Mouse (Mus musculus) heart, embryonic 10.5 days (tissue): Measurements from ENCODE around the gene Cir1. TPM values are rescaled to one million over a fixed set of nuclear protein-coding genes. Genes with fewer than 3 reads are reported as not detected.

Source experiments
- DNase-seq: peaks from one replicate; pipeline ENCODE4 v3.0.0-alpha.2; 2017; ENCODE audit warnings: low spot score
- H3K27ac ChIP-seq: fragments of 300-500 bp; sonication (generic); 2 replicates; pipeline ENCODE4 v1.5.1; 2016; ENCODE audit warnings: mild to moderate bottlenecking
- H3K27me3 ChIP-seq: fragments of 300-500 bp; sonication (generic); 2 replicates; pipeline ENCODE4 v1.6.1; 2016; ENCODE audit warnings: mild to moderate bottlenecking; ENCODE audit not compliant: poor library complexity, insufficient read depth, severe bottlenecking
- H3K36me3 ChIP-seq: fragments of 300-500 bp; sonication (generic); 2 replicates; pipeline ENCODE4 v1.6.1; 2016; ENCODE audit warnings: mild to moderate bottlenecking, moderate library complexity
- H3K4me1 ChIP-seq: fragments of 300-500 bp; sonication (generic); 2 replicates; pipeline ENCODE4 v1.6.1; 2016; ENCODE audit warnings: mild to moderate bottlenecking
- H3K4me3 ChIP-seq: fragments of 300-500 bp; sonication (generic); 2 replicates; pipeline ENCODE4 v1.5.1; 2016; ENCODE audit warnings: mild to moderate bottlenecking, moderate library complexity
- H3K9me3 ChIP-seq: fragments of 300-500 bp; sonication (generic); 2 replicates; pipeline ENCODE4 v1.6.1; 2016; ENCODE audit warnings: mild to moderate bottlenecking, moderate library complexity
- WGBS: fragments of 180-500 bp; shearing (Covaris S2); methylation state at CpG from one replicate; pipeline ENCODE4 v1.1.7; 2016; 5-methylcytosine and 5-hydroxymethylcytosine counted together
- polyA plus RNA-seq: library from polyadenylated mRNA; unstranded; fragments of >200 nt; fragmentation: Nextera tagmentation; extraction: Ambion mirVana; gene quantifications from 2 replicates; pipeline ENCODE4 v1.2.1, GENCODE M21; 2016

Gene Cir1
- 9.7 and 12.0 TPM in 2 replicates for polyA plus RNA-seq

DNA sequence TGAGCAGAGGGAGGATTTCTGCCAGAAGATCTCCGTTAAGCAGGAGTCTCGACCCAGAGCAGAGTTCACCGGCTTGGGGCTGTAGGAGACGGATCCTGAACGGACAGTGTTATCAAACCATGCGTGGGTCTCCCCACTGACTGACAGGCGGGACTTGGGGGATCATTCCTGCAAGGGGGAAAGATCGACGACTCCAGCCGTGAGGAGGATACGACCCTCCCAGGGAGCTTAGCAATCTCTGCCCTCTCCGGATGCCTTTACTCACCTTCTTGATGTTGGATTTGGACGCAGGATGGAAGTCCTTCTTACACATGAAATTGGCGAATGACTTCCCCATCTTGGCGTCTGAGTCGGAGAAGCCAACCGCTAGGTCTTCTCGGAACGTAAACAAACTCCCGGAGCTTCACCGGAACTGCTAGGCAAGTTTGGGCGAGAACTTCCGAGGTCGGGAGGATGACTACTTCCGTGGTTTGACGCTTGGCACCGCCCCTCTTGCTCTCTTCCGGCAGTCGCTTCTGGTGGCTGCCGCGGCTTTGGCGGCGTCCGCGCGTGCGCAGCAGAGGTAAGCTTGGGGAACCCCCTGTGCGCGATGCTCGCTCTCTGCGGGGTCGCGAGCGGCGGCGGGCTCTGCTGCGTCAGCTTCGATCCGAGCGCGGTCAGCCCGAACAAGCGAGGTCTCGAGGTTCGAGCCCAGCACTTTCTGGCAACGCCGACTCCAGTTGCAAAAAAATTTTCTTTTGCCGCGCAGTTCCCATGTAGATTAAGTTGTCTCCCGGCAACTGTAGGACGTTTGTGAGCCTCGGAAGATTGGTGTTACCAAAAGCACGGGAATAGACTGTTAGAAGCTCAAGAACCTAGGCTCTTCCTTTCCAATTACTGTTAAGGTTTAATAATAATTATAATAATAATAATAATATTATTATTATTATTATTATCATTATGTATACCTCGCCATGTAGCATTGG is at the start of gene Cir1, which contains the start of gene Scrn3:
Gene Cir1, minus strand, starts transcription at position 550 of the 965 bp plus-strand sequence.
Gene Scrn3, plus strand, starts transcription at position 450 of the 965 bp plus-strand sequence.
- H3K27ac ChIP-seq: peak within 1 kb of the TSS; percentile 94
- H3K4me3 ChIP-seq: peak within 1 kb of the TSS; percentile 90
- under 1% methylated on average over 64 of the region's 64 CpGs for WGBS
- no peaks in the 10 kb centered on the region for H3K9me3 ChIP-seq
- no peaks in the 10 kb centered on the region for H3K27me3 ChIP-seq
- DNase-seq: peak; percentile 99
- peaks cover 15% of the 10 kb centered on the region for H3K4me1 ChIP-seq
- peaks cover 26% of the 10 kb centered on the region for H3K36me3 ChIP-seq

DNA sequence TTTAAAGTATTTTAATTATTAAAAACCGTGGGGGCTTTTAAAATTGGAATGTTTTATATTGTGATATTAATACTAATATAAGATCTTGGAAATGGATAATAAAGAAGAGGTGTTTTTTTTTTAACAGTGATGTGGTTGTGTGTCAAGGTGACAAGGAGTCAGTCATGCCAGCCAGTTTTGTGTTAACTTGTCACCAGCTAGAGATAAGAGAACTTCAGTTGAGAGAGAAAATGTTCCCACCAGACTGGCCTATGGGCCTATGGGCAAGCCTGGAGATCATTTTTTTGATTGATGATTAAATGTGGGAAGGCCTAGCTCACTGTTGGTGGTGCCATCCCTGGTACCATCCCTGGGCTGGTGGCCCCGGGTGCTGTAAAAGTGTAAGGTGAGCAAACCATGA is 48.0 kb upstream of the Cir1 start:
- H3K4me3 ChIP-seq: no peak overlapping the region
- WGBS: 80% methylated on average over 2 of the region's 2 CpGs
- H3K27ac ChIP-seq: 0 out of 2 replicates have a peak overlapping the region, but pooled peaks have one; percentile 6

DNA sequence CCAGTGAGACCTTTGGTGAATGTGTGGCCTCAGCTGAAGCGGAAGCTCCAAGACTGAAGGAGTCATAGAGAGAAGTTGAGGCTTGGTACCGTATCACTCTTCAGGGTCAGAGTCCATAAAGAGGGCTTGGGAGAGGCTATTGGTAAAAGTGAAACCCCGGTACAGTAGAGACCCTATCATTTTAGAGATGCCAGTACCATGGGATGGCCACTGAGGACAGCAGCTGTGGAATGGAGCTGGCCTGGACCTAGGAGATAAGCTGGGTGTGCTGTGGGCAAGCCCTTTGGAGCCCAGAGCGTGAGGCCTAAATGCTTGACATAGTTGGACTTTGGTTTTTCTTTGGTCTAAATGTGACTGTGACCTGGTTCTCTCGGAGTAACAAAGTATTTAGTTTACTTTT is 47.4 kb upstream of the Cir1 start:
- 76% methylated on average over 5 of the region's 5 CpGs for WGBS
- Histone ChIP-seq H3K4me1 (no peaks in the 10 kb centered on the region), H3K36me3 (0 out of 2 replicates have a peak, but pooled peaks cover 6% of the 10 kb centered on the region), H3K27me3 (no peaks in the 10 kb centered on the region), H3K9me3 (no peaks in the 10 kb centered on the region), H3K4me3 (no peak overlapping the region), H3K27ac (peak overlapping the region; percentile 29; the same call in 1 of the 2 replicates)
- DNase-seq: peak; percentile 90

More for the DNA sequence above, 48.0 kb upstream of the Cir1 start:
- H3K36me3 ChIP-seq: 0 out of 2 replicates have a peak, but pooled peaks cover 6% of the 10 kb centered on the region
- H3K9me3 ChIP-seq: no peaks in the 10 kb centered on the region
- DNase-seq: no peak
- H3K4me1 ChIP-seq: no peaks in the 10 kb centered on the region
- no peaks in the 10 kb centered on the region for H3K27me3 ChIP-seq

DNA sequence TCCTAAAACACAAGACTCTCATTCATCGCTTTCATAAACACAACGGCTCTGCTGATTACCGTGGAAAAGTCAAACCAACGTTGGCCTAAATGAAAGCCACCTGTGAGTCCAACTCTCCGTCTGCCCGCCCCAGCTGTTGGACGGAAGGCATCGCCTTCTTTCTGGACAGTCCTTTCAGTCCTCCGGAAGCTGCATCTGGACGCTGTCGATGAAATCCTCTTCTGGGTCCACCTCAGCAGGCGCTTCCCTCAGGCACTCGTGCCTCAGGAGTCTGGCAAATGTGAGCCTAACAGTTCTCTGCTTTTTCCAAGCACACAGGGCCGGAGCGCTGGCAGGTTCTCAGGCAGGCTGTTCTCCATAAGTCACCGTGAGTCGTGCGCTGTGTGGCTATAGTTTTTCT is 44.5 kb upstream of the Cir1 start:
- DNase-seq: no peak
- whole genome bisulfite sequencing: 70% methylated on average over 18 of the region's 18 CpGs
- Histone ChIP-seq H3K4me1 (peaks cover 3% of the 10 kb centered on the region), H3K27ac (no peak overlapping the region), H3K36me3 (0 out of 2 replicates have a peak, but pooled peaks cover 3% of the 10 kb centered on the region), H3K4me3 (no peak overlapping the region), H3K9me3 (no peaks in the 10 kb centered on the region), H3K27me3 (no peaks in the 10 kb centered on the region)

DNA sequence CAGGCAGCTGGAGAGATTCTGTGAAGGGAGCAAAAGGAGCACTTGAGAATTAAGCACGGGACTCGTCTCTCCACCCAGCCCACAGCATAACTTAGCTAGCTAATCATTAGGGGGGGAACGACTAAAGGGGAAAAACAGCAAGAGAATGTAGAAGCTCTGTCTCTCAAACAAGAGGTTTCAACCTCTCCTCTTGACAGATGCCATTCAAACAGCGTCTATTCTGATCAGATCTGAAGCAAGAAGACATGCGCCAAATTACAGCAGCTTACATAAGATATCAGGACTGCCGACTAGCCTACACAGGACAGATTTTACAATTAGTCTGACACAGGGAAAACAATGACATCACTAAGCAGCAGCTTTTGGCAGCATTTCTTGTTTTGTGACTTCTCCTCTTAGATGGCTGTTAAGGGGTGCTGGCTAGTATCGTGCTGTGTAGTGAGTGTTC is 39.5 kb upstream of the Cir1 start:
- no peak for DNase-seq
- Histone ChIP-seq H3K27me3 (no peaks in the 10 kb centered on the region), H3K36me3 (no peaks in the 10 kb centered on the region), H3K4me3 (no peak overlapping the region), H3K9me3 (no peaks in the 10 kb centered on the region), H3K4me1 (peaks cover 12% of the 10 kb centered on the region), H3K27ac (no peak overlapping the region)
- 40% methylated on average over 7 of the region's 7 CpGs for WGBS

DNA sequence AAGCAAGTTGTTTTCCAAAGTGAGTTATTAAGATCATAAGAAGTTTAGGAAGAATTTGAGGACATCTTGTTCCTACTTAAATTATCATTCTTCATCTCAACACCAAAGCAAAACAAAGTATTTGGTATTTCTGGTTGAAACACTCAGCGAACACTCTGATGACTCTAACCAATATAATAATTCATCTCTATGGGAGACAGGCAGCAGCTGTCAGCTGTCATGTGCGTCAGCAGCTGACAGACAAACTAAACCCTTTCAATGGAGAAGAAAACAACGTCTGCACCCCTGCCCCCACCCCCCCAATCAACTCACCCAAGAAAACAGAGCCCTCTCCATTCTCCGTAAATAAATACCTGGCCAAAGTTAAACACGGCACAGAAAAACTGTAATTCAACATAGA is 39.0 kb upstream of the Cir1 start:
- Histone ChIP-seq H3K9me3 (no peaks in the 10 kb centered on the region), H3K27ac (no peak overlapping the region), H3K4me3 (no peak overlapping the region), H3K27me3 (no peaks in the 10 kb centered on the region), H3K4me1 (peaks cover 16% of the 10 kb centered on the region), H3K36me3 (no peaks in the 10 kb centered on the region)
- WGBS: 61% methylated on average over 5 of the region's 5 CpGs
- no peak for DNase-seq

DNA sequence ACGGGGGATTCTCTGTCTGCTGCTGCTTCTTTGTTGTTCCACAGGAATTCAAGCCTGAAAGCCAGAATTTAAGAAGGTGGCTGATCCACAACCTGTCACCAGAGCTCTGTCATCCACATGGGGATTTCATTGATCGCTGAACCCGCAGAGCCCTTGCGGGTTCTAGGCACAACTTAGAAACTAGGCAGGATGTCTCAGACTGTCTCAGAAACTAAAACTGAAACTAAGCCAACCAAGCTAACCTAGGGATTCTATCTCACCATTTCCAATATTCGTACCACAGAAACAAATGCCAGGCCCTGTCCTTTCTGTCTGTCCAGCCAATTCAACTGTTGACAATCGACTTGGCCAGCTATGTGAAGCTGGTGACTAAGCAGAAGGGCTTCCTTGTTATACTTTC is 35.7 kb upstream of the Cir1 start:
- Histone ChIP-seq H3K36me3 (no peaks in the 10 kb centered on the region), H3K27me3 (no peaks in the 10 kb centered on the region), H3K27ac (no peak overlapping the region), H3K9me3 (no peaks in the 10 kb centered on the region), H3K4me1 (peaks cover 19% of the 10 kb centered on the region), H3K4me3 (no peak overlapping the region)
- 86% methylated on average over 6 of the region's 6 CpGs for WGBS
- DNase-seq: no peak

DNA sequence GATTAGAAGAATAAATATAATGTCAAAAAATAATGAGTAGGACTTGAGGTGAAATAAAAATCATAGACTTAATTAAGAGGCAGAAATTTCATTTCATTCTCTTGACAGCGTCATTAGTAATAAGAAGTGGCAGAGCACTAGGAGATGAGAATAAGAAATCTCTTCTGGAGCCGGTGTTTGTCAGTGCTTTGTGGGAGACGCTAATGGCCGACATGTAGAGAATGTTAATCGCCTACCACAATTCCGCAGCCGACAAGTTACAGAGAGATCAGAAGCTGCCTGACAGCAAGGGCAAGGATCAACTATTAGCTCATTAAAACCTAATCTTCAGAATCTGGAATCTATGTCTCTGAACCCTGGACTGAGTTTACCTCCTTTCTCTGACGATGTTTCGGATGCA is 35.3 kb upstream of the Cir1 start:
- H3K4me3 ChIP-seq: no peak overlapping the region
- 72% methylated on average over 9 of the region's 9 CpGs for WGBS
- H3K9me3 ChIP-seq: no peaks in the 10 kb centered on the region
- DNase-seq: no peak
- no peaks in the 10 kb centered on the region for H3K27me3 ChIP-seq
- H3K4me1 ChIP-seq: peaks cover 19% of the 10 kb centered on the region
- H3K27ac ChIP-seq: no peak overlapping the region
- no peaks in the 10 kb centered on the region for H3K36me3 ChIP-seq

DNA sequence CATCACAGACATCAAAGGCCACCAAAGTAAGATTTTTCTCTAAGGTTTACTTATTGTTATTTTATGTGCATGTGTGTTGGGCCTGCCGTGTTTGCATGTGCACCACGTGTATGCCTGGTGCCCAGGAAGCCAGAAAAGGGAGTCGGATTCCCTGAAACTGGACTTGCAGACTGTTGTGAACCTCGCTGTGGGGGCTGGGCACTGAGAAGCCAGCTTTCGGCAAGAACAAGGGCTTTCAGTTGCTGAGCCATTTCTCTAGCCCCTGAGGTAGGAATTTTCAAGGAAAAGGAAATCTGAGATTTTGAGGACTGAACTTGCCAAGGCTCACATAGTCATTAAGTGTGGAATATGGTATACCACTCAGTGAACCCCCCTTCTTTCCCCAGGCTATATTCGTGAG is 34.6 kb upstream of the Cir1 start:
- 66% methylated on average over 6 of the region's 6 CpGs for WGBS
- peaks cover 17% of the 10 kb centered on the region for H3K4me1 ChIP-seq
- no peaks in the 10 kb centered on the region for H3K27me3 ChIP-seq
- H3K4me3 ChIP-seq: no peak overlapping the region
- no peak for DNase-seq
- H3K27ac ChIP-seq: no peak overlapping the region
- no peaks in the 10 kb centered on the region for H3K9me3 ChIP-seq
- no peaks in the 10 kb centered on the region for H3K36me3 ChIP-seq

DNA sequence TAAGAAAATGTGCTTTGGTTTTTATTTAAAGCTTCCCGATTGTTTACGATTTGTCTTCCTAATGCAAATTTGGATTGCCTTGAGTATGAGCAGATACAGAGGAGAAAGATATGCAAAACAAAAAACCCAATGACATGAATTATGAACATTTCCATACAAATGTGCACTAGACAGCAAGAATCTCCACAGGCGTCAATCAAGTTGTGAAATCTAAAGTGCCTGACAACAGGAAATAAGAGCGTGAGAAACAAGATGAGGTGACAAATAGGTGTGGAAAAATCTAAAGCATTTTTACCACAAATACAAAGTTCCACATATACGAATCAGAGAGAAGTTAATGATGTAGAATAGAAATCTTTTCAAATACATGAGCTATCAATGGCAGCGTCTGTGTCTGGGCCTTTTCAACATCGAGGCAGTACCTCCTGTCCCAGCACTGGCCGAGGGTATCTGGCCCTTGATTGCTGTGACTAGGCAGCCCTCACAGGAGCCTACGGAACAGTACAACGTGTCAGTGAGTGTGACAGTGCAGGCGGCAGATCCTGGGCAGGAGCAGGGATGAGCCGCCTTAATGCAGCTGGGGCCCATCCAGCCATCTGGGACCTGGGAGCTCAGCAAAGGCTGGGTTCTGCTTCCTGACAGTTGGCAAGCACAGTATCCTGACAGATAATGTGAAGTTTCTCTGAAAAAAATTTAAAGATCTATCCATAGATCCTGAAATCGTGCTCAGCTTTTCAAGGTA is 34.0 kb upstream of the Cir1 start:
- no peak for DNase-seq
- 0 out of 2 replicates have a peak overlapping the region, but pooled peaks have one; percentile 11 for H3K27ac ChIP-seq
- peaks cover 11% of the 10 kb centered on the region for H3K4me1 ChIP-seq

DNA sequence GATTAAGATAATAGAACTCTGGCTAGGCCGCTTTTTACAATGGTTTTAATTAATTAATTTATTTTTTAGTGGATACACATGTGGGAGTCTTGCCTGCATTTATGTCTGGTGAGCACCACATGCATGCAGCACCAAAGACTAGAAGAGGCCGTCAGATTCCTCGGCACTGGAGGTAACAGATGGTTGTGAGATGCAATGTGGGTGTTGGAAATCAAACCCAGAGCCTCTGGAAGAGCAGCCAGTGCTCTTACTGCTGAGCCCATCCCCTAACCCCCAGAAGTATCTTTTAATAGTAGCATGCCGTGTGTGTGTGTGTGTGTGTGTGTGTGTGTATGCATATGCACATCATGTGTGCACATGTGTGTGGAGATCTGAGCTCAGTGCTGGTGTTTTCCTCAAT is 32.7 kb upstream of the Cir1 start:
- no peak overlapping the region for H3K27ac ChIP-seq
- no peak overlapping the region for H3K4me3 ChIP-seq
- no peaks in the 10 kb centered on the region for H3K9me3 ChIP-seq
- 82% methylated on average over 4 of the region's 4 CpGs for WGBS
- no peaks in the 10 kb centered on the region for H3K36me3 ChIP-seq
- peaks cover 11% of the 10 kb centered on the region for H3K4me1 ChIP-seq
- H3K27me3 ChIP-seq: no peaks in the 10 kb centered on the region
- no peak for DNase-seq

More for the DNA sequence above, 34.0 kb upstream of the Cir1 start:
- Histone ChIP-seq H3K9me3 (no peaks in the 10 kb centered on the region), H3K4me3 (no peak overlapping the region), H3K27me3 (no peaks in the 10 kb centered on the region), H3K36me3 (no peaks in the 10 kb centered on the region)
- 50% methylated on average over 13 of the region's 13 CpGs for WGBS

DNA sequence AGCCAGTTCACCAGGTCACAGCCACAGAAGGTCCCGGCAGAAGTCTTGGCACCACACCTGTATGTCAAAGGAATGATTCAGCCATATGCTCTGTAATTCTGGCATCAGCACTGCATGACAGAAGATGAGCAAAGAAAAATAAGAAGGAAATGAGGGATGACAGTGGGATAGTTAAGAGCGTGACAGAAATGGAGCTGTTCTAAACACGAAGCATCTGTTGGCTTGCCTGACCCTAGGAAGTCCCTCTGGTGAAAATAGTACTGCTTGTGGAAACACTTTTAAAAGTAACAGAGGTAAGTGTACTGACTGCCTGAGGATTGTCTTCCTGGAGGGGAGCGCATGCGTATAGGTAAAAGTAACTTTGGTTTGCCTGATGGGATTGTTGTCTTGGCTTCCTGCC is 31.2 kb upstream of the Cir1 start:
- peaks cover 11% of the 10 kb centered on the region for H3K4me1 ChIP-seq
- no peak for DNase-seq
- H3K4me3 ChIP-seq: no peak overlapping the region
- WGBS: 89% methylated on average over 5 of the region's 5 CpGs
- H3K9me3 ChIP-seq: no peaks in the 10 kb centered on the region
- no peaks in the 10 kb centered on the region for H3K36me3 ChIP-seq
- no peaks in the 10 kb centered on the region for H3K27me3 ChIP-seq
- no peak overlapping the region for H3K27ac ChIP-seq

DNA sequence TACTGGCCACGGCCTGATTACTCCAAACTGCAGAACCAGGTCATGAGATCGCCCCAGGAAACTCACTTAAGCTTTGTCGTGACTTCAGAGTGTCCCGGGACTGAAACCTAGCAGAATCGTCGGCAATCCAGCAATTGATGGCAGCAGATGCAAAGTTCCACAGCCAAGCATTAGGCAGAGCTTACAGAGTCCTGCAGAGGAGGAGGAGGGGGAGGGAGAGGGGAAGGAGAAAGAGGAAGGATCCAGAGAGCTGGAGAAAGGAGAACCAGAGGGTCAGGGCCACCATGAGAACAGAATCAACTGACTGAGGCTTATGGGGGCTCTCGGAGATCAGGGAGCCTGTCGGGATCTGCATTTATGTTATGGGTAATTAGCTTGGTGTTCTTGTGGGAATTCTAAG is 25.9 kb upstream of the Cir1 start:
- no peaks in the 10 kb centered on the region for H3K36me3 ChIP-seq
- no peak overlapping the region for H3K27ac ChIP-seq
- no peaks in the 10 kb centered on the region for H3K27me3 ChIP-seq
- DNase-seq: no peak
- WGBS: 73% methylated on average over 8 of the region's 8 CpGs
- no peaks in the 10 kb centered on the region for H3K9me3 ChIP-seq
- no peaks in the 10 kb centered on the region for H3K4me1 ChIP-seq
- no peak overlapping the region for H3K4me3 ChIP-seq
